Comparison of ENCODE assay signal across 13 mouse cellular contexts in genomic region chr3:68516393-68517081, GRCm38 (mm10).
DNase-seq lines count a peak whose midpoint lies in the region; ATAC-seq lines count a peak whose summit lies in the region.
"Had no signal": no experiment of that assay in that cellular context is flagged by ENCODE, and none has a peak within 500 bp of the region (broad histone marks: within the 10 kb centered on the region; RNA-seq: fewer than 3 reads in every experiment).

No protein-coding gene starts in this region.

- H3K4me2 ChIP-seq in forebrain, embryonic 11.5 days (ENCODE audit: low read depth, low read length, severe bottlenecking), result no peak overlapping the region
- no peak overlapping the region for H3K4me2 ChIP-seq in forebrain, embryonic 15.5 days (replicated peaks)
- H3K4me2 ChIP-seq: limb, embryonic 13.5 days had no signal

- DNase-seq in forebrain, embryonic 11.5 days (ENCODE audit: low spot score), result peak; percentile 33
- DNase-seq in left cerebral cortex, adult 18-20 months (ENCODE audit: low spot score in 2 of 2), result peak; percentile 61 to 71
- DNase-seq in left cerebral cortex, postnatal 10 days (ENCODE audit: extremely low spot score in 1 of 2, low spot score in 2 of 2), result no peak
- peak; percentile 45 to 62 for DNase-seq in right cerebral cortex, postnatal 10 days (ENCODE audit: low spot score in 2 of 2)
- no peak for DNase-seq in right cerebral cortex, postnatal 4 days
- DNase-seq in urinary bladder, adult 18-20 months (ENCODE audit: low spot score in 2 of 2), result no peak
- DNase-seq: adrenal gland, adult 8-10 months; cerebellum, postnatal 25 days; heart, postnatal 14 days; layer of hippocampus, adult 9-11 months had no signal

- WGBS in forebrain, embryonic 11.5 days, result 91% methylated on average over 12 of the region's 12 CpGs
- 58% methylated on average over 12 of the region's 12 CpGs for WGBS in forebrain, embryonic 15.5 days

- no peak overlapping the region for H3K9ac ChIP-seq in forebrain, embryonic 11.5 days (ENCODE audit: low read length)
- H3K9ac ChIP-seq in forebrain, embryonic 15.5 days (replicated peaks), result no peak overlapping the region
- H3K9ac ChIP-seq: limb, embryonic 13.5 days had no signal

- peaks cover 3% of the 10 kb centered on the region; the same call in 1 of the 2 replicates for H3K4me1 ChIP-seq in forebrain, embryonic 11.5 days (replicated peaks; ENCODE audit: control insufficient read depth, insufficient read depth, low read length)
- H3K4me1 ChIP-seq in forebrain, embryonic 15.5 days, result peaks cover 31% of the 10 kb centered on the region

- no peaks in the 10 kb centered on the region for H3K9me3 ChIP-seq in forebrain, embryonic 11.5 days (ENCODE audit: control insufficient read depth, low read length)
- no peaks in the 10 kb centered on the region for H3K9me3 ChIP-seq in forebrain, embryonic 15.5 days
- H3K9me3 ChIP-seq: limb, embryonic 13.5 days had no signal

- H3K36me3 ChIP-seq in forebrain, embryonic 11.5 days (ENCODE audit: control insufficient read depth, insufficient read depth, low read length), result no peaks in the 10 kb centered on the region
- no peaks in the 10 kb centered on the region for H3K36me3 ChIP-seq in forebrain, embryonic 15.5 days
- H3K36me3 ChIP-seq: limb, embryonic 13.5 days had no signal

- no peak for ATAC-seq in forebrain, embryonic 11.5 days (replicated peaks; ENCODE audit: low FRiP score)
- no peak for ATAC-seq in forebrain, embryonic 15.5 days (replicated peaks)
- ATAC-seq in inflammation-experienced regulatory T-cells, adult 6 months, result no peak

- H3K27ac ChIP-seq in forebrain, embryonic 11.5 days (ENCODE audit: low read depth, low read length), result no peak overlapping the region
- no peak overlapping the region for H3K27ac ChIP-seq in forebrain, embryonic 15.5 days (replicated peaks)
- H3K27ac ChIP-seq: limb, embryonic 13.5 days had no signal

- H3K4me3 ChIP-seq in forebrain, embryonic 11.5 days (ENCODE audit: low read depth, low read length), result no peak overlapping the region
- H3K4me3 ChIP-seq in forebrain, embryonic 15.5 days, result no peak overlapping the region
- H3K4me3 ChIP-seq: limb, embryonic 13.5 days had no signal

- no peaks in the 10 kb centered on the region for H3K27me3 ChIP-seq in forebrain, embryonic 11.5 days (ENCODE audit: control insufficient read depth, insufficient read depth, low read length)
- no peaks in the 10 kb centered on the region for H3K27me3 ChIP-seq in forebrain, embryonic 15.5 days
- H3K27me3 ChIP-seq: limb, embryonic 13.5 days had no signal

- intact Hi-C loops in left cerebral cortex, postnatal 10 days (cut with DNase I), result no loop called here

Comparison
In these comparisons a context has a peak if more than half of its experiments do, and no peak if none do; other contexts are left out.
1. DNase-seq: peak in forebrain, embryonic 11.5 days (single experiment), left cerebral cortex, adult 18-20 months (2 of 2) and right cerebral cortex, postnatal 10 days (2 of 2); none in left cerebral cortex, postnatal 10 days (0 of 2), right cerebral cortex, postnatal 4 days (single experiment) and urinary bladder, adult 18-20 months (0 of 2).